Mouse (Mus musculus) kidney, postnatal 0 days (tissue): ENCODE results near the gene Nlrp1b. TPM values are rescaled to one million over a fixed set of nuclear protein-coding genes. Genes with fewer than 3 reads are reported as not detected.

Experiments
- ATAC-seq: fragments of 200-750 bp; cut with Nextera tagmentation; replicated peaks from 2 replicates; pipeline ENCODE4 v1.8.0; 2017; ENCODE audit warnings: low read depth, moderate number of reproducible peaks, moderate TSS enrichment, moderate library complexity; ENCODE audit not compliant: low FRiP score
- DNase-seq: peaks from one replicate; pipeline ENCODE4 v3.0.0-alpha.2; 2016; ENCODE audit warnings: low spot score
- H3K27ac ChIP-seq: fragments of 300-500 bp; sonication (generic); 2 replicates; pipeline ENCODE4 v1.5.1; 2014; ENCODE audit warnings: mild to moderate bottlenecking
- H3K27me3 ChIP-seq: fragments of 300-500 bp; sonication (generic); 2 replicates; pipeline ENCODE4 v1.6.1; 2014; ENCODE audit warnings: low read length, mixed read lengths; ENCODE audit not compliant: insufficient read depth
- H3K36me3 ChIP-seq: fragments of 300-500 bp; sonication (generic); 2 replicates; pipeline ENCODE4 v1.6.1; 2014; ENCODE audit warnings: low read length, mixed read lengths; ENCODE audit not compliant: insufficient read depth
- H3K4me1 ChIP-seq: fragments of 300-500 bp; sonication (generic); replicated peaks from 2 replicates; pipeline ENCODE4 v1.6.1; 2014; ENCODE audit warnings: antibody characterized with exemption, low read length, mixed read lengths; ENCODE audit not compliant: insufficient read depth
- H3K4me2 ChIP-seq: fragments of 300-500 bp; sonication (generic); 2 replicates; pipeline ENCODE4 v1.6.1; 2014; ENCODE audit warnings: mild to moderate bottlenecking, low read length, moderate library complexity, mixed read lengths
- H3K4me3 ChIP-seq: fragments of 300-500 bp; sonication (generic); replicated peaks from 2 replicates; pipeline ENCODE4 v1.5.1; 2014; ENCODE audit warnings: low read depth, low read length
- H3K9ac ChIP-seq: fragments of 300-500 bp; sonication (generic); 2 replicates; pipeline ENCODE4 v1.6.1; 2014; ENCODE audit warnings: low read depth, low read length
- H3K9me3 ChIP-seq: fragments of 300-500 bp; sonication (generic); replicated peaks from 2 replicates; pipeline ENCODE4 v1.6.1; 2016; ENCODE audit warnings: low read length, inconsistent platforms, mixed read lengths
- CTCF ChIP-seq: IDR thresholded peaks from 2 replicates; pipeline ENCODE4 v1.5.1; 2016; ENCODE audit warnings: antibody characterized with exemption, low read depth, mild to moderate bottlenecking, moderate library complexity
- WGBS: fragments of 180-500 bp; shearing (Covaris S2); extraction: QIAGEN DNeasy Blood & Tissue Kit; methylation state at CpG from one replicate; pipeline ENCODE4 v1.1.7; 2014; 5-methylcytosine and 5-hydroxymethylcytosine counted together
- polyA plus RNA-seq: library from polyadenylated mRNA; unstranded; fragments of >200 nt; fragmentation: Nextera tagmentation; extraction: Ambion mirVana; gene quantifications from 2 replicates; pipeline ENCODE4 v1.2.1, GENCODE M21; 2015

The Nlrp1b gene
- not detected in 2 replicates for polyA plus RNA-seq

GRCm38 (mm10) chr11:71230684-71231480, at the start of gene Nlrp1b:
Nlrp1b (minus strand) TSS chr11:71230733.
- Histone ChIP-seq H3K4me3 (no peak within 1 kb of the TSS), H3K27me3 (no peaks in the 10 kb centered on the region), H3K4me2 (no peak within 1 kb of the TSS), H3K27ac (no peak within 1 kb of the TSS), H3K4me1 (no peaks in the 10 kb centered on the region), H3K36me3 (no peaks in the 10 kb centered on the region), H3K9me3 (no peaks in the 10 kb centered on the region), H3K9ac (no peak within 1 kb of the TSS)
- no peak for TF ChIP-seq CTCF
- 64% methylated on average over 2 of the region's 2 CpGs for WGBS
- ATAC-seq = no peak
- DNase-seq = peak; percentile 9

GRCm38 (mm10) chr11:71261036-71261435, 30.5 kb upstream of the Nlrp1b start:
- ATAC-seq (no peak), DNase-seq (no peak)
- H3K4me2 ChIP-seq = no peak overlapping the region
- no peaks in the 10 kb centered on the region for H3K36me3 ChIP-seq
- no peak overlapping the region for H3K9ac ChIP-seq
- TF ChIP-seq CTCF = no peak
- no peaks in the 10 kb centered on the region for H3K4me1 ChIP-seq
- no peaks in the 10 kb centered on the region for H3K27me3 ChIP-seq
- no peak overlapping the region for H3K4me3 ChIP-seq
- H3K27ac ChIP-seq = no peak overlapping the region
- no peaks in the 10 kb centered on the region for H3K9me3 ChIP-seq
- WGBS = 71% methylated on average over 3 of the region's 3 CpGs

GRCm38 (mm10) chr11:71251333-71251732, 20.8 kb upstream of the Nlrp1b start:
- H3K9me3 ChIP-seq = no peaks in the 10 kb centered on the region
- no peaks in the 10 kb centered on the region for H3K36me3 ChIP-seq
- no peak for DNase-seq
- no peak overlapping the region for H3K27ac ChIP-seq
- no peak overlapping the region for H3K4me3 ChIP-seq
- H3K27me3 ChIP-seq = no peaks in the 10 kb centered on the region
- H3K4me2 ChIP-seq = no peak overlapping the region
- no peak overlapping the region for H3K9ac ChIP-seq
- H3K4me1 ChIP-seq = no peaks in the 10 kb centered on the region
- no peak for ATAC-seq
- no peak for TF ChIP-seq CTCF
- 83% methylated on average over 5 of the region's 5 CpGs for WGBS

DNA sequence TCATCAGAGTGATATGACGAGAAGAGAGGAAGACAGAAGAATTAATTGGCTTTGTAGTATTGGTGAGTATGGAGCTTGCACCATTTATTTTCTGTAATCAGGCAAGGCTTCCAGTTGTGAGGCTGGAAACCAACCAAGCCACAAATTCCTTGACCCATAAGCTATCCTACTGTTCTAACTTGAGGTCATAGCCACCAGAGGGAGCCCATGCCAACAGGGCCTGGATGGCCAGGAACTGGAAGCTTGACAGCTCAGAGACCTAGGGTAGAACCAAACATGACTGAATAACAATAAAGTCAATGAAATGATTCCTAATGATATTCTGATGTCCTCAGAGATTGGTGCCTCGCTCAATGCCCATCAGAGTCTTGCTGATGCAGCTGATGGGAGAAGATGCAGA, 5.9 kb downstream of the Nlrp1b start:
- no peak for DNase-seq
- no peaks in the 10 kb centered on the region for H3K36me3 ChIP-seq
- TF ChIP-seq CTCF = peak; percentile 45
- ATAC-seq = no peak
- 75% methylated on average over 2 of the region's 2 CpGs for WGBS
- H3K4me1 ChIP-seq = no peaks in the 10 kb centered on the region
- no peak overlapping the region for H3K27ac ChIP-seq
- H3K4me2 ChIP-seq = no peak overlapping the region
- H3K9ac ChIP-seq = no peak overlapping the region
- H3K27me3 ChIP-seq = no peaks in the 10 kb centered on the region
- H3K4me3 ChIP-seq = no peak overlapping the region
- no peaks in the 10 kb centered on the region for H3K9me3 ChIP-seq

DNA sequence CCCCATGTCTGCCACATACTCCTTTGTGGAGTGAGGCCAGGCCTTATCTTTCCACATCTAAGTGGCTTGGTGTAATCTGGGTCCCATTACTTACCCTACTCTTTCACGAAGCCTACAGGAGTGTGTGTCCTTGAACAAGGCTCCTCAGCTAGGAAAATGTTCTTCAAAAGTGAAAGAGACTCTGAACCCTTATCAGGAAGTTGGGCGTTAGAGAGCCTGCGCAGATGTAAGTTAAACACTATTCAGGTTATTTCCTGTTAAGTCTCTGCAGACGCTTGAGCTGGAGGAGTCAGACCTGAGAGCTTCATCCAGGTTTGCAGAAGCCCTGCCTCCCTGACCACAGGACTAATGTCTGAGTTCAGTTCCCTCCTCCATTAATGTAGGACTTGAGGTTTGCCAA, 27.8 kb downstream of the Nlrp1b start:
- H3K4me1 ChIP-seq = no peaks in the 10 kb centered on the region
- 83% methylated on average over 4 of the region's 4 CpGs for WGBS
- no peaks in the 10 kb centered on the region for H3K36me3 ChIP-seq
- DNase-seq (no peak), ATAC-seq (no peak)
- no peak overlapping the region for H3K27ac ChIP-seq
- H3K27me3 ChIP-seq = no peaks in the 10 kb centered on the region
- H3K4me2 ChIP-seq = no peak overlapping the region
- no peak for TF ChIP-seq CTCF
- H3K4me3 ChIP-seq = no peak overlapping the region
- H3K9ac ChIP-seq = no peak overlapping the region
- H3K9me3 ChIP-seq = no peaks in the 10 kb centered on the region

GRCm38 (mm10) chr11:71199349-71199748, 31.2 kb downstream of the Nlrp1b start:
- ATAC-seq (no peak), DNase-seq (no peak)
- Histone ChIP-seq H3K9me3 (no peaks in the 10 kb centered on the region), H3K4me1 (no peaks in the 10 kb centered on the region), H3K4me3 (no peak overlapping the region), H3K9ac (no peak overlapping the region), H3K4me2 (no peak overlapping the region), H3K36me3 (no peaks in the 10 kb centered on the region), H3K27ac (no peak overlapping the region), H3K27me3 (no peaks in the 10 kb centered on the region)
- no peak for TF ChIP-seq CTCF
- WGBS = 87% methylated on average over 2 of the region's 2 CpGs
